Mouse (Mus musculus): ENCODE results near the gene Trf.

GRCm38 (mm10) chr9:103205786-103206185, 24.5 kb downstream of the Trf start:
- no peak for TF ChIP-seq CTCF (IDR thresholded peaks at IDR 0.05; ENCODE audit: low read depth, low read length)
- no peak for TF ChIP-seq POLR2A (IDR thresholded peaks at IDR 0.05; ENCODE audit: extremely low read depth, insufficient read depth, low read length)
